Mouse (Mus musculus) stomach, embryonic 14.5 days (tissue): ENCODE results near the gene Tyk2. TPM values are rescaled to one million over a fixed set of nuclear protein-coding genes. Genes with fewer than 3 reads are reported as not detected.
A peak's percentile ranks its signal among the peaks of the same experiment; 100 is the strongest.

Experiments
- ATAC-seq: fragments of 200-750 bp; cut with Nextera tagmentation; 2 replicates; pipeline ENCODE4 v1.8.0; 2017; ENCODE audit warnings: low read depth, moderate TSS enrichment; ENCODE audit not compliant: insufficient number of reproducible peaks, insufficient read depth, low FRiP score
- H3K27ac ChIP-seq: fragments of 300-500 bp; sonication (generic); 2 replicates; pipeline ENCODE4 v1.5.1; 2014; ENCODE audit warnings: mild to moderate bottlenecking, low read length, moderate library complexity, mixed read lengths
- H3K27me3 ChIP-seq: fragments of 300-500 bp; sonication (generic); 2 replicates; pipeline ENCODE4 v1.6.1; 2014; ENCODE audit warnings: low read length, control low read depth, mixed read lengths; ENCODE audit not compliant: control insufficient read depth, insufficient read depth
- H3K36me3 ChIP-seq: fragments of 300-500 bp; sonication (generic); 2 replicates; pipeline ENCODE4 v1.6.1; 2014; ENCODE audit warnings: mild to moderate bottlenecking, control low read depth, low read length, moderate library complexity, mixed read lengths; ENCODE audit not compliant: control insufficient read depth, insufficient read depth
- H3K4me1 ChIP-seq: fragments of 300-500 bp; sonication (generic); 2 replicates; pipeline ENCODE4 v1.6.1; 2014; ENCODE audit warnings: low read length, control low read depth, mixed read lengths; ENCODE audit not compliant: control insufficient read depth, insufficient read depth
- H3K4me2 ChIP-seq: fragments of 300-500 bp; sonication (generic); replicated peaks from 2 replicates; pipeline ENCODE4 v1.6.1; 2014; ENCODE audit warnings: low read depth, low read length, control low read depth
- H3K4me3 ChIP-seq: fragments of 300-500 bp; sonication (generic); 2 replicates; pipeline ENCODE4 v1.5.1; 2014; ENCODE audit warnings: low read depth, low read length, control low read depth
- H3K9ac ChIP-seq: fragments of 300-500 bp; sonication (generic); replicated peaks from 2 replicates; pipeline ENCODE4 v1.6.1; 2014; ENCODE audit warnings: low read depth, mild to moderate bottlenecking, control low read depth, low read length, moderate library complexity, mixed read lengths
- H3K9me3 ChIP-seq: fragments of 300-500 bp; sonication (generic); 2 replicates; pipeline ENCODE4 v1.6.1; 2016; ENCODE audit warnings: low read depth, low read length, control low read depth; ENCODE audit not compliant: control insufficient read depth
- WGBS: fragments of 180-500 bp; shearing (Covaris S2); extraction: QIAGEN DNeasy Blood & Tissue Kit; methylation state at CpG from one replicate; pipeline ENCODE4 v1.1.7; 2014; 5-methylcytosine and 5-hydroxymethylcytosine counted together
- polyA plus RNA-seq: library from polyadenylated mRNA; unstranded; fragments of >200 nt; fragmentation: Nextera tagmentation; extraction: Ambion mirVana; gene quantifications from 2 replicates; pipeline ENCODE4 v1.2.1, GENCODE M21; 2014

Tyk2 gene
- polyA plus RNA-seq, 1 experiment from 2014 or later = 10.2 TPM

GRCm38 (mm10) chr9:21153833-21154232 lies 22.8 kb upstream of the Tyk2 start:
- Histone ChIP-seq H3K27ac (peak overlapping the region; percentile 73; the same call in 1 of the 2 replicates), H3K9me3 (no peaks in the 10 kb centered on the region), H3K4me3 (peak overlapping the region; percentile 31), H3K9ac (peak overlapping the region; percentile 19; the same call in 1 of the 2 replicates), H3K4me1 (peaks cover 22% of the 10 kb centered on the region; the same call in 1 of the 2 replicates), H3K4me2 (peak overlapping the region; percentile 91), H3K36me3 (no peaks in the 10 kb centered on the region), H3K27me3 (no peaks in the 10 kb centered on the region)
- no peak for ATAC-seq
- WGBS = 3% methylated on average over 5 of the region's 5 CpGs

GRCm38 (mm10) chr9:21153331-21153730 lies 22.3 kb upstream of the Tyk2 start:
- Histone ChIP-seq H3K4me3 (peak overlapping the region; percentile 31), H3K9ac (peak overlapping the region; percentile 19), H3K4me1 (peaks cover 27% of the 10 kb centered on the region; the same call in 1 of the 2 replicates), H3K36me3 (no peaks in the 10 kb centered on the region), H3K9me3 (no peaks in the 10 kb centered on the region), H3K27me3 (no peaks in the 10 kb centered on the region), H3K27ac (peak overlapping the region; percentile 73; the same call in 1 of the 2 replicates), H3K4me2 (peak overlapping the region; percentile 91)
- 5% methylated on average over 12 of the region's 12 CpGs for WGBS
- ATAC-seq = no peak

GRCm38 (mm10) chr9:21152715-21153114 lies 21.7 kb upstream of the Tyk2 start:
- WGBS = 4% methylated on average over 11 of the region's 11 CpGs
- peak; percentile 8; the same call in 1 of the 2 replicates for ATAC-seq
- peak overlapping the region; percentile 73; the same call in 1 of the 2 replicates for H3K27ac ChIP-seq

GRCm38 (mm10) chr9:21149654-21150419 lies 18.8 kb upstream of the Tyk2 start, which contains the start of gene Cdc37:
Cdc37 (minus strand) TSS chr9:21149982.
- Histone ChIP-seq H3K9ac (peak within 1 kb of the TSS; percentile 71), H3K4me3 (peak within 1 kb of the TSS; percentile 74), H3K27me3 (no peaks in the 10 kb centered on the region), H3K36me3 (peaks cover 9% of the 10 kb centered on the region; the same call in 1 of the 2 replicates), H3K4me2 (peak within 1 kb of the TSS; percentile 86), H3K27ac (peak within 1 kb of the TSS; percentile 66; the same call in 1 of the 2 replicates), H3K9me3 (no peaks in the 10 kb centered on the region), H3K4me1 (peaks cover 46% of the 10 kb centered on the region; the same call in 1 of the 2 replicates)
- 4% methylated on average over 56 of the region's 56 CpGs for WGBS
- ATAC-seq = peak; percentile 93

More at GRCm38 (mm10) chr9:21152715-21153114, 21.7 kb upstream of the Tyk2 start:
- no peaks in the 10 kb centered on the region for H3K9me3 ChIP-seq
- H3K4me3 ChIP-seq = peak overlapping the region; percentile 31; the same call in 1 of the 2 replicates
- H3K27me3 ChIP-seq = no peaks in the 10 kb centered on the region
- H3K9ac ChIP-seq = no peak overlapping the region; the same call in 1 of the 2 replicates
- no peaks in the 10 kb centered on the region for H3K36me3 ChIP-seq
- H3K4me1 ChIP-seq = peaks cover 34% of the 10 kb centered on the region; the same call in 1 of the 2 replicates
- peak overlapping the region; percentile 91 for H3K4me2 ChIP-seq

GRCm38 (mm10) chr9:21149077-21149653 lies 18.1 kb upstream of the Tyk2 start:
- H3K9ac ChIP-seq = peak overlapping the region; percentile 71
- peaks cover 44% of the 10 kb centered on the region; the same call in 1 of the 2 replicates for H3K4me1 ChIP-seq
- H3K9me3 ChIP-seq = no peaks in the 10 kb centered on the region
- peak overlapping the region; percentile 86 for H3K4me2 ChIP-seq
- H3K36me3 ChIP-seq = peaks cover 15% of the 10 kb centered on the region
- 5% methylated on average over 8 of the region's 8 CpGs for WGBS
- 0 out of 2 replicates have a peak overlapping the region, but pooled peaks have one; percentile 66 for H3K27ac ChIP-seq
- H3K27me3 ChIP-seq = no peaks in the 10 kb centered on the region
- H3K4me3 ChIP-seq = peak overlapping the region; percentile 74
- ATAC-seq = no peak

GRCm38 (mm10) chr9:21148427-21148826 lies 17.4 kb upstream of the Tyk2 start:
- ATAC-seq = no peak
- H3K9ac ChIP-seq = no peak overlapping the region
- H3K27me3 ChIP-seq = no peaks in the 10 kb centered on the region

GRCm38 (mm10) chr9:21146722-21147121 lies 15.7 kb upstream of the Tyk2 start:
- Histone ChIP-seq H3K4me2 (peak overlapping the region; percentile 38), H3K27me3 (no peaks in the 10 kb centered on the region), H3K27ac (0 out of 2 replicates have a peak overlapping the region, but pooled peaks have one; percentile 7), H3K4me3 (no peak overlapping the region; the same call in 1 of the 2 replicates), H3K9ac (0 out of 2 replicates have a peak overlapping the region, but pooled peaks have one; percentile 26), H3K4me1 (peaks cover 28% of the 10 kb centered on the region; the same call in 1 of the 2 replicates), H3K9me3 (no peaks in the 10 kb centered on the region), H3K36me3 (peaks cover 39% of the 10 kb centered on the region)
- ATAC-seq = peak; percentile 28; the same call in 1 of the 2 replicates
- WGBS = 41% methylated on average over 10 of the region's 10 CpGs

More at GRCm38 (mm10) chr9:21148427-21148826, 17.4 kb upstream of the Tyk2 start:
- Histone ChIP-seq H3K4me2 (peak overlapping the region; percentile 86), H3K4me3 (peak overlapping the region; percentile 74; the same call in 1 of the 2 replicates), H3K36me3 (peaks cover 22% of the 10 kb centered on the region), H3K27ac (no peak overlapping the region), H3K4me1 (peaks cover 38% of the 10 kb centered on the region; the same call in 1 of the 2 replicates), H3K9me3 (no peaks in the 10 kb centered on the region)

GRCm38 (mm10) chr9:21145431-21145830 lies 14.4 kb upstream of the Tyk2 start:
- no peak for ATAC-seq
- H3K4me2 ChIP-seq = no peak overlapping the region
- WGBS = 86% methylated on average over 4 of the region's 4 CpGs
- no peaks in the 10 kb centered on the region for H3K27me3 ChIP-seq
- H3K4me1 ChIP-seq = peaks cover 28% of the 10 kb centered on the region; the same call in 1 of the 2 replicates
- H3K4me3 ChIP-seq = no peak overlapping the region
- H3K36me3 ChIP-seq = peaks cover 52% of the 10 kb centered on the region
- no peaks in the 10 kb centered on the region for H3K9me3 ChIP-seq
- H3K9ac ChIP-seq = no peak overlapping the region
- H3K27ac ChIP-seq = no peak overlapping the region
